Mouse (Mus musculus): ENCODE measurements around the gene Krt4. TPM values are rescaled to one million over a fixed set of nuclear protein-coding genes. Genes with fewer than 3 reads are reported as not detected.

The Krt4 gene
- total RNA-seq, 2 experiments from 2014 or later, result not detected

- intact Hi-C loops (cut with DNase I), result no loop called here
- Histone ChIP-seq H3K27ac (no peak overlapping the region), H3K4me3 (no peak overlapping the region)
- TF ChIP-seq CTCF (IDR thresholded peaks at IDR 0.05), result no peak
- no peak for DNase-seq
These were observed 51.3 kb downstream of the Krt4 start for GRCm38 (mm10) chr15:101873231-101873630.

GRCm38 (mm10) chr15:101869431-101869830 is 55.1 kb downstream of the Krt4 start, which contains the start of gene Krt77:
Gene Krt77, minus strand, starts transcription at chr15:101869705.
- no peak within 1 kb of the TSS for H3K27ac ChIP-seq
- no peak within 1 kb of the TSS for H3K4me3 ChIP-seq
- no peak for DNase-seq
- intact Hi-C loops (cut with DNase I), result no loop called here
- TF ChIP-seq CTCF (IDR thresholded peaks at IDR 0.05), result no peak

Small RNAs within 50 kb of the gene (microRNA-seq; reads per million reads assigned to microRNA genes)
- gene Gm44356, result not detected

Other genes with a start within 250 kb of the Krt4 start
- gene Krt6b, start 244.4 kb downstream of the Krt4 start, total RNA-seq (2021), result not detected
- not detected for gene Krt6a, start 230.4 kb downstream of the Krt4 start, total RNA-seq (2021)
- not detected for gene Krt5, start 211.8 kb downstream of the Krt4 start, total RNA-seq (2021)
- not detected for gene Krt71, start 181.6 kb downstream of the Krt4 start, total RNA-seq (2021)
- not detected for gene Krt72, start 138.3 kb downstream of the Krt4 start, total RNA-seq (2021)
- not detected for gene Krt73, start 122.4 kb downstream of the Krt4 start, total RNA-seq (2021)
- not detected for gene Krt2, start 106.6 kb downstream of the Krt4 start, total RNA-seq (2021)
- not detected for gene Krt1, start 73.9 kb downstream of the Krt4 start, total RNA-seq (2021)
- not detected for gene Krt77, start 55.0 kb downstream of the Krt4 start, total RNA-seq (2021)
- gene Krt76, start 31.8 kb downstream of the Krt4 start, total RNA-seq (2021), result not detected
- gene Krt79, start 15.6 kb upstream of the Krt4 start, total RNA-seq (2021), result not detected
- gene Krt78, start 29.6 kb upstream of the Krt4 start, total RNA-seq (2021), result not detected
- not detected for gene Krt8, start 79.7 kb upstream of the Krt4 start, total RNA-seq (2021)
- under 1 TPM in 1 of 2 experiments, not detected in 1; 0.33 TPM for gene Krt18, start 103.4 kb upstream of the Krt4 start, total RNA-seq (2021)
- 100 to 1,000 TPM; 187 to 246 TPM for gene Eif4b, start 149.0 kb upstream of the Krt4 start, total RNA-seq (2021)
- 10 to 100 TPM; 39.1 to 44.1 TPM for gene Tns2, start 175.7 kb upstream of the Krt4 start, total RNA-seq (2021)
- gene Spryd3, start 211.5 kb upstream of the Krt4 start, total RNA-seq (2021), result 1 to 10 TPM; 4.4 to 5.8 TPM
- gene Igfbp6, start 219.6 kb upstream of the Krt4 start, total RNA-seq (2021), result 10 to 100 TPM; 34.3 to 87.7 TPM
- under 1 TPM in 1 of 2 experiments, not detected in 1; 0.14 TPM for gene Soat2, start 225.8 kb upstream of the Krt4 start, total RNA-seq (2021)